Mouse (Mus musculus): ENCODE measurements around the gene Sox5.

DNA sequence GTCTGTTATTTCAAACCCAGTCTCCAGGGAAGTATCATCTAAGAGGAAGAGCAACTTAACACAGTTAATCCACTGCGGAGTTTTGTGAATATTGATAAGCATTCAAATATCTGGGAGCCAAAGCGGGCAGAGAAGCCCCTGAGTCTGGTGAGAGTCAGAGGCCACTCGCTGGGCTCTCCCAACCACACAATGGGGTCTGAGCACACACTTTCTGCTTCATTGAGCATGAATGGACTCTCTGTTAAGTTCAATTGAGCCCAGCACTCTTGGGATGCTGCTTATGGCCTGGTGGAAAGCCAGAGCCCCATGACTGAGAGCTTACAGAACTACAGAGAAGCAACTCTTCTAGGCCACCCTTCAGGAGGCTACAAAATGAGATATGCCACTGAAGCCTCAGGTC lies 221.6 kb downstream of the Sox5 start:
- TF ChIP-seq CTCF (IDR thresholded peaks at IDR 0.05; ENCODE audit: extremely low read depth, insufficient read length, insufficient replicate concordance, low read depth, low read length) (no peak), POLR2A (IDR thresholded peaks at IDR 0.05; ENCODE audit: low read depth, low read length) (no peak)

All from small intestine, adult 2 months (tissue).